Mouse (Mus musculus): ENCODE results near the gene Sdk1.
A peak's percentile ranks its signal among the peaks of the same experiment; 100 is the strongest.
"Not testable (repeated sequence)": the region's sequence is repeated elsewhere in the genome, so short reads cannot be mapped to it uniquely, and the experiment has no call there.

Gene Sdk1

GRCm38 (mm10) chr5:141468821-141469220, 227.5 kb downstream of the Sdk1 start:
- no peak for DNase-seq

GRCm38 (mm10) chr5:141505281-141505680, 264.0 kb downstream of the Sdk1 start:
- no peak for DNase-seq

GRCm38 (mm10) chr5:141506344-141506743, 265.1 kb downstream of the Sdk1 start:
- no peak for DNase-seq

GRCm38 (mm10) chr5:141524801-141525715, 283.8 kb downstream of the Sdk1 start:
- peak in 1 of 2 experiments; percentile 25 for DNase-seq

- DNase-seq: no peak
Measured at GRCm38 (mm10) chr5:141540193-141540592, 298.9 kb downstream of the Sdk1 start.

- no peak for DNase-seq
Measured at GRCm38 (mm10) chr5:141542890-141543666, 301.8 kb downstream of the Sdk1 start.

- no peak for DNase-seq
Measured at GRCm38 (mm10) chr5:141553444-141553843, 312.2 kb downstream of the Sdk1 start.

- DNase-seq: no peak
Measured at GRCm38 (mm10) chr5:141558731-141559130, 317.4 kb downstream of the Sdk1 start.

- DNase-seq: peak in 1 of 2 experiments; percentile 8
Measured at GRCm38 (mm10) chr5:141560325-141560724, 319.0 kb downstream of the Sdk1 start.

GRCm38 (mm10) chr5:141561989-141562560, 320.8 kb downstream of the Sdk1 start:
- peak in 1 of 2 experiments; percentile 7 for DNase-seq

GRCm38 (mm10) chr5:141564197-141564596, 322.9 kb downstream of the Sdk1 start:
- no peak for DNase-seq

- DNase-seq: no peak
Measured at GRCm38 (mm10) chr5:141568106-141568505, 326.8 kb downstream of the Sdk1 start.

GRCm38 (mm10) chr5:141570442-141570841, 329.2 kb downstream of the Sdk1 start:
- no peak for DNase-seq

GRCm38 (mm10) chr5:141574263-141574662, 333.0 kb downstream of the Sdk1 start:
- DNase-seq: peak; percentile 87 to 92

GRCm38 (mm10) chr5:141591246-141591645, 350.0 kb downstream of the Sdk1 start:
- DNase-seq: peak in 1 of 2 experiments; percentile 51

- no peak for DNase-seq
Measured at GRCm38 (mm10) chr5:141612721-141613120, 371.4 kb downstream of the Sdk1 start.

- no peak for DNase-seq
Measured at GRCm38 (mm10) chr5:141615763-141616162, 374.5 kb downstream of the Sdk1 start.

- DNase-seq: no peak
Measured at GRCm38 (mm10) chr5:141617660-141618059, 376.4 kb downstream of the Sdk1 start.

- no peak for DNase-seq
Measured at GRCm38 (mm10) chr5:141625401-141625800, 384.1 kb downstream of the Sdk1 start.

- no peak for DNase-seq
Measured at GRCm38 (mm10) chr5:141631641-141632040, 390.4 kb downstream of the Sdk1 start.

GRCm38 (mm10) chr5:141633271-141633670, 392.0 kb downstream of the Sdk1 start:
- no peak for DNase-seq

- DNase-seq: no peak
Measured at GRCm38 (mm10) chr5:141636406-141636805, 395.1 kb downstream of the Sdk1 start.

GRCm38 (mm10) chr5:141637054-141637453, 395.8 kb downstream of the Sdk1 start:
- not testable (repeated sequence) for DNase-seq
